Mouse (Mus musculus): ENCODE measurements around the gene Zfp59. TPM values are rescaled to one million over a fixed set of nuclear protein-coding genes. Genes with fewer than 3 reads are reported as not detected.

Gene Zfp59
- 20.3 TPM for polyA plus RNA-seq (2014; fragmentation: Illumina TruSeq; extraction: RNeasy Lipid Tissue Mini Kit (QIAGEN cat#74804))

DNA sequence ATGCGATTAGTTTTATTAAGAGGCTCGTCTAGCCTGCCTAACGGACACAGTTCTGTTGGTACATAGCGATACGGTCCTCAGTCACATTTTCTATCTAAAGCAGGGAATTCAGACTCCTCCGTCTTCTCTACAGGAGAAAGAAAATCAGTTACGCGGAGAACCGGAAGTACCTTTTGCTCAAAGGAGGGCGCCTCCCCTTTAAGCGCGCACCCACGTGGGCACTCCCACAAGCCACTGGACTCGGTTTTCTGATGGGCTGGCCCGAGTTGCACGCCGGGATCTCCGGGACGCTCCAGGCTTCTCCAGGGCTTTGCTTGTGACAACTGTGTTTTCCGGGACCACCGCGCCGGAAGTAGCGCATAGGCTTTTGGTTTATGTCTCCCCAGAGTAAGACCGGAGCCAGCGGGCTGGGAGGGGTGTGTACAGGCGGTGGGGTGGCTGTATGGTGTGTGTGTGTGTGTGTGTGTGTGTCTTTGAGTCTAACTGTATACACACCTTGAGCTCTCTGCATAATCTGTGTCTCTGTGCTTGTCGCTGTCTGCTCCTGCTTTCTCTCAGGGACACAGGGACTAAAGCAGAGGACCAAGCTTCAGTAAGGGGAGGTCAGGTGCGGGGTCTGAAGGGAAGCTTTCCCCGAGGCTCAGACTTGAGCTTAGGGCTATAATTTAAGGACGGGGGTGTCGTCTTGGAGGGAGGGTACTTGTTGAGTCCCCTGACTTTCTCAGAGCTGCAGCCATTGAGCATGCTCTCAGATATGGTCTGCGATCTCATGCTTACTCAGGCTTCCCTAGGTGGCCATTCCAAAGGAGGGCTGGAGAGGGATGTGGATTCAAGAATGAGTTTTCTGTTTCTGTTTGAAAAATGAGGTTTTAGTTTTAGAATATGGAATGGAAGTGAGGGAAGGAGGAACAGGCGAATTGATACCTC is at the start of gene Zfp59:
TSS of gene Zfp59 (plus strand) at position 285 of the 927 bp plus-strand sequence.

DNA sequence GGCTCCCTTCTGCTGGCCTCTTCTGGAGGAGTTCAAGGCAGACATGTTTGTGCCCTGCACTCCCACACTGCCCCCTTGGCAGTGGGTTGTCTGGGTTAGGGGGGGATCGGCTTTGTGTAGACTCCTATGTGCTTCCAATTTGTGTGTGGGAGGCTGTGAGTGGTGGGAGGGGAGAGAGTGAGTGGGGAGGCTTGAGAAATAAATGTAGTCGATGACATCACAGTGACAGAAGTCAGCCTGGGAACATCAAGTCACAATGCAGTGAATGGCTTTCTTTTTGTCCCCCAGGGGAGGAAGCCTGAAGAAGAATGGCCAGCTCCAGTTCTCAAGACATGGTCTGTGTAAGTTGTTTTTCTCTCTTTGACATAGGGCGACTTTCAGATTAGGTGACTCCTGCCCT is 31.5 kb upstream of the Zfp59 start, which contains the start of gene Zfp626:
TSS of gene Zfp626 (plus strand) at position 301 of the 400 bp plus-strand sequence.

DNA sequence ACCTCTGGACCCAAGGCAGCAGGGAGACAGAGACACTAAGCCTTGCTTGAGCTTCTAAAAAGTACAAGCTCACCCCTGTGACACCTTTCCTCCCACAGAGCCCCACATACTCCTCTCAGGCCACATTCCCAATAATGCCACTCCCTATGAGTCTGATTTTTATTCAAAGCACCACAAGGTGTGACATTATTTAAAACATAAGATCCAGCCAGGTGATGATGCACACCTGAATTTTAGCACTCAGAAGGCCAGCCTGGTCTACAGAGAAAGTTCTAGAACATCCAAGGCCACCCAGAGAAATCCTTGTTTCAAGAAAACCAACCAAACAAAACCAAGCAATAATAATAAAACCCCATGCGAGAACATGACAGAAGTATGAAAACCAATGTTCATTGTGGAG is 18.8 kb downstream of the Zfp59 start, which contains the start of gene Zfp607a:
TSS of gene Zfp607a (plus strand) at position 301 of the 400 bp plus-strand sequence.

Other genes starting within 250 kb of the Zfp59 start
- 9.0 TPM for gene Akt2, start 247.1 kb upstream of the Zfp59 start, polyA plus RNA-seq (2014; fragmentation: Illumina TruSeq; extraction: RNeasy Lipid Tissue Mini Kit (QIAGEN cat#74804))
- not detected for gene Ttc9b, start 184.7 kb upstream of the Zfp59 start, polyA plus RNA-seq (2014; fragmentation: Illumina TruSeq; extraction: RNeasy Lipid Tissue Mini Kit (QIAGEN cat#74804))
- gene Map3k10, start 164.0 kb upstream of the Zfp59 start, polyA plus RNA-seq (2014; fragmentation: Illumina TruSeq; extraction: RNeasy Lipid Tissue Mini Kit (QIAGEN cat#74804)) = 0.91 TPM
- 6.0 TPM for gene Zfp607b, start 149.3 kb upstream of the Zfp59 start, polyA plus RNA-seq (2014; fragmentation: Illumina TruSeq; extraction: RNeasy Lipid Tissue Mini Kit (QIAGEN cat#74804))
- gene Zfp60, start 107.2 kb upstream of the Zfp59 start, polyA plus RNA-seq (2014; fragmentation: Illumina TruSeq; extraction: RNeasy Lipid Tissue Mini Kit (QIAGEN cat#74804)) = 73.2 TPM
- 22.4 TPM for gene Zfp626, start 31.4 kb upstream of the Zfp59 start, polyA plus RNA-seq (2014; fragmentation: Illumina TruSeq; extraction: RNeasy Lipid Tissue Mini Kit (QIAGEN cat#74804))
- gene Zfp607a, start 18.9 kb downstream of the Zfp59 start, polyA plus RNA-seq (2014; fragmentation: Illumina TruSeq; extraction: RNeasy Lipid Tissue Mini Kit (QIAGEN cat#74804)) = 12.0 TPM
- 29.3 TPM for gene Zfp974, start 90.9 kb downstream of the Zfp59 start, polyA plus RNA-seq (2014; fragmentation: Illumina TruSeq; extraction: RNeasy Lipid Tissue Mini Kit (QIAGEN cat#74804))
- gene Zfp780b, start 140.6 kb downstream of the Zfp59 start, polyA plus RNA-seq (2014; fragmentation: Illumina TruSeq; extraction: RNeasy Lipid Tissue Mini Kit (QIAGEN cat#74804)) = 39.9 TPM
- 14.4 TPM for gene Zfp850, start 175.5 kb downstream of the Zfp59 start, polyA plus RNA-seq (2014; fragmentation: Illumina TruSeq; extraction: RNeasy Lipid Tissue Mini Kit (QIAGEN cat#74804))
- gene Psmc4, start 211.5 kb downstream of the Zfp59 start, polyA plus RNA-seq (2014; fragmentation: Illumina TruSeq; extraction: RNeasy Lipid Tissue Mini Kit (QIAGEN cat#74804)) = 28.0 TPM
- gene Fcgbp, start 232.6 kb downstream of the Zfp59 start, polyA plus RNA-seq (2014; fragmentation: Illumina TruSeq; extraction: RNeasy Lipid Tissue Mini Kit (QIAGEN cat#74804)) = 0.20 TPM